Mouse (Mus musculus) mouse trophoblast stem cell (cell line): Measurements from ENCODE around the gene Npr1.

Source experiments
- in situ Hi-C, 2 experiments: fragments of 300-500 bp; cut with MseI, MboI; formaldehyde crosslinking; loops; 2 replicates in 1 of 2; 3 replicates in 1 of 2; pipeline ENCODE4 v1.15.1; 2025

The Npr1 gene

GRCm38 (mm10) chr3:90475831-90476611, 10.4 kb upstream of the Npr1 start, which contains the start of gene Ilf2:
Gene Ilf2, plus strand, starts transcription at chr3:90476126.
- in situ Hi-C loops: no loop called here

DNA sequence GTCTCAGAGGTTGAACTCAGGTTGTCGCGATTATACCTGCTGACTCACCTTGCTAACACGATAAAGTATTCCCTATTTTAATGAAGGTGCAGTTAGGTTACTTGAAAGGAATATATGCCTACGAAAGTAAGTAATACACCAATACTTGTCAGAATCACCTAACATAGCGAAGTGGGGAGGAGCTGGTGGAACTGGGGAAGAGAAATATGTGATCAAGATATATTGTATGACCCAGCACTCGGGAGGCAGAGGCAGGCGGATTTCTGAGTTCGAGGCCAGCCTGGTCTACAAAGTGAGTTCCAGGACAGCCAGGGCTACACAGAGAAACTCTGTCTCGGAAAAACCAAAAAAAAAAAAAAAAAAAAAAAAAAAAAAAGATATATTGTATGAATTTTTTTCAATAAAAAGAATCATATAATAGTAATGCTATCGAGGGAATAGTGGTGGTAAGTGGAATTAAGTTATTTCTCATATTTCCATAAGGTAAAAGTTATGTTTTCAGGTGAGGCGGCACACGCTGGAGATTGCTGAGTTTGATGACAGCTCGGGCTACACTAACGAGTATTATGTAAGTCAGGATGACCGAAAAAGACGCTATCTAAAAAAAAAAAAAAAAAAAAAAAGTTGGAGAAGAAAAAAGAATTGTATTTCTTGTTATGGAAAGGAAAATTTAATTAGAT, 9.6 kb upstream of the Npr1 start:
- in situ Hi-C loops: no loop called here

DNA sequence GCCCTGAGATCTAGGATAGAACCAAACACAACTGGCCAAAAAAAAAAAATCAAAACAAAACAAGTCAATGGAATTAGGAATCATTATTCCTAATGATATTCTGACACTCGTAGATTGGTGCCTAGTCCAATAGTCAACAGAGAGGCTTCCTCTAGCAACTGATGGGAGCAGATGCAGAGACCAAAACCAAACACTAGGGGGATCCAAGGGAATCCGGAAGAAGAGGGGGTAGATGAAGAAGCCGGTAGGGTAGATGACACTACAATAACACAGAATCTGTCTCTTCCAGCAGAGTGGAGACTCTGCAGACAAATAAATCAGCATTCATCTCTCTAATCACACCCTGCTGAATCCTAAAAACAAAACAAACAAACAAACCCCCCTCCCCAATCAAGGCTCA, 6.5 kb upstream of the Npr1 start:
- in situ Hi-C loops: no loop called here

GRCm38 (mm10) chr3:90467618-90468300, 2.1 kb upstream of the Npr1 start:
- in situ Hi-C loops: loop anchor here (5.0 kb wide), 2 partner anchors 50 to 55 kb away; no protein-coding TSS in a partner anchor

GRCm38 (mm10) chr3:90466311-90466766, 673 bp upstream of the Npr1 start:
- in situ Hi-C loops: loop anchor here (5.0 kb wide), 2 partner anchors 49 to 54 kb away; no protein-coding TSS in a partner anchor

- in situ Hi-C loops: loop anchor here (5.0 kb wide), 2 partner anchors 48 to 53 kb away; no protein-coding TSS in a partner anchor
These were observed 483 bp downstream of the Npr1 start for GRCm38 (mm10) chr3:90465081-90465685.

DNA sequence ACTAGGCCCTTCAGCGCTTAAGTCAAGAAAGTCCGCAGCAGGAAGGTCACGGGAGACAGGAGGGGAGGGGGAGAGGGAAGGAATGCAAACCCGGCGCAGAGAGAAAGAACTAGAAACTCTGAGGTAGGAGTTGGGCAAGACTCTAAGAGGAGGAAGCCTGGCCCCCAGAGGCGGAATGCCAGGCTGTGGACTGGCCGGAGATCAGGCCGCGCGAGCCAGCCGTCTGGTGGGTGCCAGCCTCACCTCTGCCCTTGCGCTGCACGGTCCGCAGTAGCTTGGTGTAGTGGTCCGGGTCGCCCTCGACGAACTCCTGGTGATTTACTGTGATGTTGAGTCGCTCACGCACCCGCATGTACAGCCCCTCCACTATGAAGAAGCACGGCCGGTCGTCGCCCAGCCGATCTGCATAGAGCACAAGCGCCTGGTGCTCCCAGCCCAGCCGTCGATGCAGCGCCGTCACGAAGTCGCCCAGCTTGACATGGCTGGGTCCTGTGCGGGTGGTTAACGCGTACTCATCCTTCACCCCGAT, 1.1 kb downstream of the Npr1 start:
- in situ Hi-C loops: loop anchor here (5.0 kb wide), 2 partner anchors 47 to 52 kb away; no protein-coding TSS in a partner anchor

DNA sequence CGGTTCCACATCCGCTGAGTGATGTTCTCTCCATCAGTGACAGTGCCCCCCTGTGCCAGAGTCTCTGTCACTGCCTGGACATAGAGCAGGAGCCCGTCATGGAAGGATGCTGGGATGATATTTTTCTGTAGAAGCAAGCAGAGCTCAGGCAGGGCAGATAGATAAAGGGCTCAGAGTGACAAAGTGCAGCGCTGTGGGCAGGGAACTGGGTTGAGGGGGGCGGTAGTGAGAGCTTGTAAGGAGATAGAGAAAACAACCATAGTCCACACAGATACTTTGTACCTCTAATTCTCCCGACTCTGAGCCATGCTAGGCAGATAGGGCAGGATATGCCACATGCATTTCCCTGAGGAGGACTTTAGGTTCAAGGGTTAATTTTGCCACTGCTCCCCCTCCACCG, 3.1 kb downstream of the Npr1 start:
- in situ Hi-C loops: no loop called here

- in situ Hi-C loops: no loop called here
These were observed 3.7 kb downstream of the Npr1 start for GRCm38 (mm10) chr3:90461935-90462334.

DNA sequence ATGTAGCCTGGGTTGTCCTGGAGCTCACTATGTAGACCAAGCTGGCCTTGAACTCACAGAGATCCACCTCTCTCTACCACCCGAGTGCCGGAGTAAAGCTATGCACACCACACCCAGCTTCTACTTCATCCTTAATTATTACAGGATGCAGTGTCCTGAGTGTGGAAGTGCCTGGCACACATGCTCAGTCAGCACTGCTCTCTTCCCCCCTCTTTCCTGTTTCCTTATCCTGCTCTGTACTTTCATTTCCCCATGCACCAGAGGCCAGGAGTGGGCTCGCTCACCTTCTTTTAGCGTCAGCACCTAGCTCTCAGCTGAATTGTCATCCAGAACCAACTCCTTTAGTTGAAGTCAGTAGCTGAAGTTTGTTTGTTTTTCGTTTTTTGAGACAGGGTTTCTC, 5.4 kb downstream of the Npr1 start:
- in situ Hi-C loops: no loop called here

DNA sequence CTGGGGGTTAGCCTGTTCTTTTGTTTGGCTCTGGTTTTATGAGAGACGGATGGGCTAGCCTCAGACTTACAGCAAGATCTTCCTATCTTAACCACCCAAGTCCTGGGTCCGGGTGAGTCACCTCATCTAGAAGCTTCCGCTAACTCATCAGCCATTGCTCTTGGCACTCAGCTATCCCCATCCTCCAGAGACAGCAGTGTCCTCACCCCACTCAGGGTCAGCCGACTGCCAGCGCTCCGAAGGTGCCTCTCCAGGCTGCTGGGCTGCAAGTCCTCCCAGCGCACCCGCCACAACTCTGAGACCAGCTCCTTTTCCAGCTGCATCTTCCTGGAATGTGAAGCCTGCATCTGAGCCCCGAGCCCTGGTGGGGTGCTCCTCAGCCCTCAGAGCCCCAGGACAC, 5.9 kb downstream of the Npr1 start:
- in situ Hi-C loops: no loop called here

DNA sequence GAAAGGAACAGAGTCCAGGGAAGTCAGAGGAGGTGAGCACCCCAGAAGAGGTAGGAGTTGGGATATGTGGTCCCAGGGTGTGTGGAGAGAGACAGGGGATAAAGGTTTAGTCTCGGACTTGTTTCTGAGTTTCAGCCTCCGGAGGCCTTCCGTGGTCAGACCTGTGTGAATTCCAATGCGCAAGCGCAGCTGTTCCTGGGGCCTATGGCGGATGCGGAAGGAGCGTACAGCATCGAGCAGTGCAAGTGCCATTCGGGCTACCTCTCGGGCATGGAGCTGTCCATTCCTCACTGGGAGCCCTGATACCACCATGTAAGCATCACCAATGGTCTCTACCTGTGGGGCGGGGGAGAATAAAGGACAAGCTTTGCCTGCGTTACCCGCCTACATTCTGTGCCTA, 10.7 kb downstream of the Npr1 start:
- in situ Hi-C loops: no loop called here

- in situ Hi-C loops: no loop called here
These were observed 14.1 kb downstream of the Npr1 start for GRCm38 (mm10) chr3:90451396-90452095.

- in situ Hi-C loops: no loop called here
These were observed 14.8 kb downstream of the Npr1 start for GRCm38 (mm10) chr3:90450874-90451273.

DNA sequence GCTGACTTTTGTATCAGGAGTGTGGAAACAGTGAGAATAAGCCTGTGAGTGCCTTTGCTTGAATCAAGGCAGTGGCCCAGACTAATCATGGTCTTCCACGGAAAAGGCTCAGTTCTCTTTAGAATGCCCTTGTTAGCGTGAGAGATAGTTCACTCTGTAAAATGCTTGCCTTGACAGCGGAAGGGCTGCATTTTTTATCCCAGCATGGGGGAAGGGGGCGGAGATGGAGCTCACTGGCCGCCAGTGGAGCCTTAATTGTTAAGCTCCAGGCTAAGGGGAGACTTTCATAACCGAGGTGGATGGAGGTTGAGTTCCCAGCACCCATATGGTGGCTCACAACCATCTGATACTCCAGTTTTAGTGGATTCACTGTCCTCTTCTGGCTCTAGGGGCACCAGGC, 17.0 kb downstream of the Npr1 start:
- in situ Hi-C loops: no loop called here

- in situ Hi-C loops: no loop called here
These were observed 18.6 kb downstream of the Npr1 start for GRCm38 (mm10) chr3:90447123-90447494.

DNA sequence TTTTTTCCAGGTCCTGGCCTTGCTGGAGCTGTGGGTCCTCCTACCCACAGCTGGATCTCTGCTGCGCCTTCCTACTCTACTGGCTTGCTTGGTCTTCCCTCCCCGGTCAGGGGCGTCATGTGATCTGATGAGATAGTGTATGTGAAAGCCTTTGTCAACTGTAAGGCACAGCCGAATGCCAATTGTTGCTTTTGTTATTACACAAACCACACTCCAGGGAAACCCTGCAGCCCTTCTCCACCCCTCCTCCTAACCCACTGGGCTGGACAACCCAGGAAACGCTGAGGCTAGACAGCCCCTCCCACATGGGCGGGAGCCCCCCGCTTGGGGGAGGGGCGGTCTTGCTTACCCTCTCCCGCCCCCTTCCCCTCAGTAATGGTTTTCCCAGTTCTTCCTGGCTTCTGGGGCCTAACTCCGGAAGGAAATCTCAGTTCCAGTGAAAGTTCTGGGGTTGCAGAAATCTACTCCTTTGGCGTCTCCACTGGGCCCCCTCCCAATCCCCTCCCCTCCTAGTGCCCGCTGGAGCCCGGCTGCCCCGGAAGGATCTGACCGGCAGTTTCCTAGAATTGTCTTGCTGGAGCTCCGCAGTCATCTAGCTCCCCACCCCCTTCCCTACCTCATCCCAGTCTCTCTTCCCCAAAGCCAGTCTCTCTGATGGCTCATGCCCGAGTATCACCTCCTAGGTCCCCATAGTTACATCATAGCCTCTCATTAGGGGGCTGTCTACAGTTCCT, 19.1 kb downstream of the Npr1 start:
- in situ Hi-C loops: no loop called here

- in situ Hi-C loops: no loop called here
These were observed 20.1 kb downstream of the Npr1 start for GRCm38 (mm10) chr3:90445417-90446200.

- in situ Hi-C loops: no loop called here
These were observed 21.7 kb downstream of the Npr1 start for GRCm38 (mm10) chr3:90443977-90444376.
